Mouse (Mus musculus) spleen, embryonic (tissue): ENCODE data around the gene Il2rb.

ENCODE experiments used
- CTCF ChIA-PET: fragments of 350-600 bp; sonication (Branson Sonifier 250); formaldehyde crosslinking; loops from one replicate; lab custom pipeline; 2022; lab: Charles Lee

Il2rb gene

DNA sequence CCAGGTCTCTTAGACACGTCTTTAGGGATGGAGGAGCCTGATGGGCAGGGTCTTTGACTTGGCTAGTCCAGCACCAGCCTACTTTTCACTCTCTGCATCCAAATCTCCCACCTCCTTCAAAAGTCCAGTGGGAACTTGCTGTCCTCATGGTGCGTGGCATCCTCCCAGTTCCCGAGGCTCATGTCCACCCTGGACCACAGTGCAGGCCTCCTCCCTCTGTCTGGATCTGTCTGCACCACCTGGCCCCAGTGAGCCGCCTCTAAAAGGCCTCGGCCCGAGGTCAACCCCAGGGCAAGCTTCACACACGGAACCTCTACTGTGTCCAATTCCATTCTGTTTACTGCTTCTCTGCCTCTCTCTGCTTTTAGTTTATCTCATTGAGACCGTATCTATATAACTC lies 26.3 kb upstream of the Il2rb start:
- CTCF ChIA-PET: no interaction called here

DNA sequence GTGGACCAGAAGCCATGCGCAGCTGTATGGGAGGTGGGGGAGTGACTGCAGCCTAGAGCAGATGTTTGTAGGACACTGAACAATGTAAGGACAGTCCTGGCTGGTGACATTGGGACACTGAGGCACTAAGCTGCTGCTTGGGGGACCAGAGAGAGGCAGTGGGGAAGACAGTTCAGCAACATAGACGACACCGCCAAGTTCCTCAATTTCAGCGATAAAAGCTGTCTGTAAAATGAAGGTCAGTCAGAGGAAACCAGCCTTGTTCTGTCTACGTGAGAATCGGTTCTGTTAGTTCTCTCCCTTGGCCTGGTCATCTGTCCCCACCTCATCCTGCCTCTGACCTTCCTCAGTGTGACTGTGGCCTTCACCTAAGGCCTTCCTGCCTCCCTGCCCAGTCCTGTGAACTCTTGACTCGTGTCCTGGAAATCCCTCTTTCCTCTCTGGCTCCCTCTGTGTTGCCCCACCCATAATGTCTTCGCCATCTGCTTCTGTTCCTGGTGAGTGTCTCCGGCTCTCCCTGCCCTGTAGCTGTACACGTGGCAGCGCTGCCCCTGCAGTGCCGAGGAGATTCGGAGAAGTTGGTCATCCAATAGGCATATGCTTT lies 25.1 kb upstream of the Il2rb start:
- CTCF ChIA-PET: interaction anchor here (0.6 to 0.7 kb wide), 3 partner anchors 72 to 335 kb away, joined by 3 to 5 read pairs (median 3); partner anchors contain the start of gene Lgals2

DNA sequence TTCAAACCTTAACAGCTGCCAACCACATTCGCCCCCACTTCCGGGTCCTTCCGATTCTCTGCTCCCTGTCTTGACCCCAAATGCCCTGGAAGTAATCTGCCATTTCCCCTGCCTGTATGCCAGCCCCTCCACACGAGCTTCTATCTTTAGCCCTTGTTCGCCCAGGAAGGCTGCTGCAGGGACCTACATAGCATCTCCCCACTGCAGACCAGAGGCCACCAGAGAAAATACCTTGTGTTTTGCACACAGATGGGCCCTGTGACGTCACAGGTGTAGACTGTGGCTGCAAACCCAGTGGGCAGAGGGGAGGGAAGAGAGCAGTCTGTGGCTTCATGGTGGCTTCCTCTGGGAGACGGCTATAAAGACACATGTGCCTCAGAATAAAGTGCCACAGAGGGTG lies 23.1 kb upstream of the Il2rb start:
- CTCF ChIA-PET: no interaction called here

DNA sequence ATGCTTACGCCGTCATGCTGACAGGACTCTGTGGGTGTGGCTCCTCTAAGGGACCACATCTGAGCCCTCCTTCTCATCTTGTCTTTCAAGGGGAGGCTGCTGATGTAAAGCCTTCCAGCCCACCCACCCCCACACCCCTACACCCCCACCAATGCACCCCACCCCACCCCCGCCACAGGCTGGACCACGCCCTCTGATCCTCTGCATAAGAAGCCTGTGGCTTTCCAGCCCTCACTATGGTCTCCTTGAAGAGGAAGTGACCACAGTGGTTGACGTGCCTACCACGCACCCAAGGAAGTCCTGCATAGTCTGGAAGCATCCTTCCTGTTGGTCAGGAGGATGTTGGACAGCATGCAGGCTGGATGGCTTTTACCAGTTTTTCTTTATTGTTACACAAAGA lies 20.7 kb upstream of the Il2rb start:
- CTCF ChIA-PET: no interaction called here

DNA sequence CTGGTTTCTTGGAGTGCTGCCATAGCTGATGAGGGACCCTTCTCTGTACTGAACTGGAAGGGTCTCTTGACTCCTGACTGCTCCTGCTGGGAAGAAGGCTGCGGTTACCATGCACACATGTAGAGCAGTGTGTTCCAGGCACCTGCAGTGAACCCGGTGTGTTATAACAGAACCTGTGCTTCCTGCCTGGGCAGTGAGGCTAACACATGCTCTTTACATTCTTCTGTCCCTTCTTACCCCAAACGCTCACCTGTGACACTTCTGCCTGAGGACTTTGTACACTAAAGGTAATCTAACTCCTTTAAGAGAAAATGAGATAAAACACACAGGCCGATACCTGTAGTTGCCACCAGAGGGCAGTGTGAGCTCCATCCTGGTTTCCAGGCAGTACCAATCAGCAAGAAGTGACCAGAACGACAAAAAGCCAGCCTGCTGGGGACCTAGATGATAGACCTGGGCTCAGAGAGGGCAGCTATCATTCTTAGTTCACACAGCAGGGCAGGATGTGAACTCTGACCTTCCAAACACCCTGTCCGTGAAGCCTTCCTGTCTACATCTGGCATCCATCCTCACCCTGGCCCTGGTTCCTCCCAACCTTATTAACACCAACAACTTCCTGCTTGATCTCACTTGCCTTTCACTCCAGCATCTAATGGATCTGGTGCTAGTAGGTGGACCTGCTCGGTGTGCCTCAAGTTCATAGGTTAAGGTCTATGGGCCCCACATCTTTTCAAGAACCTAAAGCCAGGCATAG lies 19.5 kb upstream of the Il2rb start:
- CTCF ChIA-PET: interaction anchor here (0.5 to 0.7 kb wide), 2 partner anchors 250 to 593 kb away, joined by 3 to 9 read pairs; no protein-coding TSS in a partner anchor

DNA sequence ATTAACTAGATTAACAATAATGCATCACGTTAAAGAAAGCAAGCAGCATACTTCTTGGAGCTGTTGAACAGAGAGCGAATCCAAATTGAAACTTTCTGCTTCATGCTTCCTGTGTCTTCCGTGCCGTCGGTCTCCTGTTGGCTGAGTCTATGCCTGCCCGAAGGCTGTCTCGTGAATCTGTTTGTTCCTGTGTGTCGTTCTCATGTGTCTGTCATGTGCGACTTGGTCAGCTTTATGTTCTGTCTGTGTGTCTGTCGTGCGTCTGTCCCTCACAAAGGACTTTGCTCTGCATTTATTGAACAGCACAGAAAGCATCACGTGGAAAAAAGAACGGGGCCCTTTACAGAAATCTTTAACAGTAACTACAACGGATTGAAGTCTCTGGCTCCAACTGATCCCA lies 17.9 kb upstream of the Il2rb start:
- CTCF ChIA-PET: interaction anchor here (0.9 kb wide), 1 partner anchor 10 kb away, joined by 3 read pairs; no protein-coding TSS in a partner anchor

DNA sequence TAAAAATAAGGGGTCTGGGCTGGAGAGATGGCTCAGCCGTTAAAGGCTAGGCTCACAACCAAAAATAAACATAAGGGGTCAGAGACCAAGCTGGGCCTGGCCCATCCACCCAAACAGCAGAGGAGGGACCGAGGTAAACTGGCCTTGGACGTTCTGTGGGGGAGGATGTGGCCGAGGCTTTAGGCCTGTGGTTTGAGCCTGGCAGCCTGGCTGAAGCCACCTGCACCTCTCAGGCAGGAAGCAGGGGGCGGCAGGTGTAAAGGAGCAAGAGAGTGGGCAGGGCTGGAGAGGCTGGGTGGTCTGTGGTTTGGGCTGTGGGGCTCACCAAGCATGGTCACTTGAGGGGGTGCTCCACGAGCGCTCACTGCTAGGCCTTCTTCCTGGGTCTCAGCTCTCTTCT lies 16.9 kb upstream of the Il2rb start:
- CTCF ChIA-PET: no interaction called here

DNA sequence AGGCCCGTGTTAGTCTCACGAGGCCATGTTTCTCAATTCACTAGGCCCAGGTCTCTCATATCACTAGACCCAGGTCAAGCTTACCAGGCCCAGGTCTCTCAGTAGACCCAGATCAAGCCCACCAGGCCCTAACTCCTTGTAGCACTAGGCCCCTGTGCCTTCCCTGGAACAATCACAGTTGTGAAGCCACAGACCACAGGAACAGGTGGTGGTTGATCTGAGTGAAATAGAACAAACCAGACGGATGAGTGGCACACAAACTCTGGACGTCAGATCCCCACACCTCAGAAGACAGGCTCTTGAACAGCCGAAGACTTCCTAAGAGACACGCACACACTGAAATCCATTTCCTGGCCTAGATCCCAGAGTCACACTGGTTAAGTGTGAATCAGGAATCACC lies 15.7 kb upstream of the Il2rb start:
- CTCF ChIA-PET: no interaction called here

DNA sequence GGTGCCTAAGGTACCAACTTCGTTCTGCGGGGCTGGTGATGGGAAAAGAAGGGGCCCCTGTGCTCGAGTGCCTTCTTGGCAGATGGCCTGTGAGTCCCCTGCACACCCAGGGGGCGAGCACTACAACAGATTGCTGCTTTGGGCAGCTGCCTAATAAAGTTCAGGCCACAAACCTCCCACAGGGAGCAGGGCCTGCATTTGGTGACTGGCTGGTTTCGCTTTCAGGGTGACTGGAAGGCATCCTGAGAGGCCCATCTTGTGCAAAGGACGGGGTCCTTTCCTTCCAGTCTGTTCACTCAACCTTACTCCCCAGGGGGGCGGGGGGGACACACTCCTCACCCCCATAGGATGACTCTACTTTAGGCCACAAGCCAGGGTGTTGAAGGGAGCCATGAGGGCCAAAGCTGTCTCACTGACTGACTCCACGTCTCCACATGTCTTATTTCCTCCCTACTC lies 15.1 kb upstream of the Il2rb start:
- CTCF ChIA-PET: no interaction called here

DNA sequence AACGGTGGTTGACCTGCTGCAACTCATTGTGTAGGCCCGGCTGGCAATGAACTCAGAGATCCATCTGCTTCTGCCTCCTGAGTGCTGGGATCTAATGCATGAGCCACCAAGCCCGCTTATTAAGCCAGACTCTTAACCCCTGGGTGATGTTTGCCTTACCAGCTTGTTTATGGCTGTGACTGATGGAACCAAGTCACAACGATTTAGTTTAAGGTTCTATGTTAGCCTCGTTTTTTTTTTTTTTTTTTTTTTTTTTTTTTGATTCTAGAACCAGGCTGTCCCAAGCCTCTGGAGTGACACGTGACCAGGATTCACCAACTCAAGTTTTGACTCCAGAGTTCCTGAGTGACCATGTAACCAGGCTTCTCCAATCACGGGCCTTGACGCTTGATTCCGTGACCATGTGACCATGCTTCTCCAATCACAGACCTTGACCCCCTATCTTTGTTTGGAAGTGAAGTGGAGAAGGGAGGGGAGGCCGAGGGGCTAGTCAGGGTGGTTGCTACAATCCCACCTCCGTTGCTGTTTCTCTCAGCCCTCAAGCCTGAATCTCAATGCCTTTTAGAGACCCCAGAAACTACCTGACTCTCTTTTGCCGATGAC lies 14.3 kb upstream of the Il2rb start:
- CTCF ChIA-PET: no interaction called here

DNA sequence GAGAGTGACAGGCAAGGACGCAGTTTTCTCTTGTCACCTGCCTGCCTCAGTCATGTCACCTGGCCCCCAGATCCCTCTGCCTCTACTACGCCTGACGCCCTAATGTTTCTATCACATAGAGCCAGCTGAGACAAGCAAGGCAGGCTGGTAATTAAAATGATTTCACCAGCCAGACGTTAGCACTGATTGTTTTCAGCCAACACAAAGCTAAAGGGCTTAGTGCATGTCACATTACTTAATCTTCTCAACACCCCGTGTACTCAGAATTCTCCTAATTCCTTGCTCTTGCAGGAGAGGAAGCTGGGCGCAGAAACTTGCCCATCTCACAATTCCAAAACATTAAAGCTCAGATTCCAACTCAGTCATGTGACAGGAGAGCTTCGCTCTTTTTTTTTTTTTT lies 13.4 kb upstream of the Il2rb start:
- CTCF ChIA-PET: no interaction called here

DNA sequence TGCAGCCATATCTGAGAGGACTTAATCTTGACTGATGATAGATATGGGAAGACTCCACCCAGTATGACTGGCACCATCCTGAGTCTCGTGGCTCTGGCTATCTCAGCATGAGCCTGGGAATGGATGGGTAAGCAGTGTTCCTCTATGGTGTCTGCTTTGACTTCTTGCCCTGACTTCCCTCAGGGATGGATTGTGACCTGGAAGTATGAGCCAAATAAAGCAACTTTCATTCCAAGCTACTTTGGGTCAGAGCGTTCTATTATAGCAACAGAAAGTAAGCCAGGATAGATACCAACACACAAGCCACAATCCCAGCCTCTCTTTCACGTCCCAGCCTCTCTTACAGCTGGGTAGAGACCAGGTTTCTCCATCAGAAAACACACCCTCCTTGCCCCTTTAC lies 10.5 kb upstream of the Il2rb start:
- CTCF ChIA-PET: interaction anchor here (1.2 kb wide), 1 partner anchor 9 kb away, joined by 3 read pairs; no protein-coding TSS in a partner anchor

DNA sequence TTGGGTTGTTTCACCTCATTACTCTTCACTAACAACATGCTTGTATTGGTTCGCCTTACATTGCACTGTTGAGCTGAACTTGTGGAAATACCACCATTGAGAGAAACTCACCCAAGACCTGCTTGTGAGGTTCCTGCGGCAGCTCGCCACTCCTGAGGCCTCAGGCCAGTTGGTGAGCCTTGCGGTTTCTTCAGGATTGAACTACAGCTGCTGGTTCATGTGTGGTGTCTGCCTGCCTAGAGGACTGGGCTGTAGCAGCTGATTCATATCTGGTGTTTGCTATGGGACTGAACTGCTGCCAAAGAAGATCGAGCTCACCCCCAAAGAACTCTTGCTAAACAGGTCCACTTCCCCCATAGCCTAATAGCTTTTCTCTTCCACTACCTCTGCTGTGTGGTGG lies 9.7 kb upstream of the Il2rb start:
- CTCF ChIA-PET: no interaction called here

DNA sequence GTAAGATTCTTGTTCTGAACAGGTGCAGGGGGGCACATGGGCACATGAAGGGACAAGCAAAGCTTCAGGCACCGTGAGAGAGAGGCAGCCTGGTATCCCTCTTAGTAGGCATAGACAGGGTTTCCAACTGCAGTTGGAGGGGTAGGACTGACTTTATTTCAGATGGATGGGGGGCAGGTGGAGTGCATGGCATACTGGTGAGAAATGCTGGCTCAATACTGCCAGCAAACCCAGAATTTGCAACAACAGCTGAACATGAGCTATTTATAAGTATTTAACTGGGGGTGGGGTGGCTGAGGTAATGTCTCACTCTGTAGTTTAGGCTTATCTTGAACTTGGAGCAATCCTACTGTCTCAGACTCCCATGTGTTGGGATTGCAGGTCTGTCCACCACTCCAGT lies 8.9 kb upstream of the Il2rb start:
- CTCF ChIA-PET: no interaction called here

DNA sequence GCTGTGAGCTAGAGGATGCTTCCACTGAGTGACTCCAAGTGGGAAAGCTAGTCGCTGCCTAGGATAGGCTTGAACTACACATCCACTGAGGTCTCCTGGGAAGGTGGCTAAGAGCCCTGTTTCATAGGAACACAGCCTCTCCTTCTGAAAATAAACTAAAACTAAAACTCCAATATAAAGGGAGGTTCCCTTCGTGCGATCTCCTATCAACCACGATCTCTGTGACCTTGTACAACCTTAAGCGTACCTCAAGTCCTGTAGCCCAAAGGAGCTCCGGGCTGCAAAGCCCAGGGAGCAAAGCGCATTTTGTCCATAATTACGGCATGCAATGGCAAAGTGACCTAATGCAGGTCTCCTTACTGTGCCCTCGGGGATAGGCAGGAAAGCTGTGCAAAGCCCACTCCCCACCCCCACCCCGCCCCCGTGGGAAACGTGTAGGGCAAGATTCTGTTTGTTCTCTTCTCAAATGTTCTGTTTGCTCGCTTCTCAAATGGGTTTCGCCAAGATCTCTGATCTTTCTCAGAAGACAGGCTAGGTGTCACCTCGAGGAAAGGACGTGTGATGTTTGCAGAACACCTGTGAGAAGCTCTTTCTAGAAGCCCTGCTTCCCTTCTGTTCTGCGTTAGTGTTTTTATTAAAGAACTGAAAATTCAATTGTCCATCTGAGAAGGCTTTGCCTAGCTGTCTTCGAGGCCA lies 7.5 kb upstream of the Il2rb start:
- CTCF ChIA-PET: interaction anchor here (0.9 kb wide), 1 partner anchor 10 kb away, joined by 3 read pairs; no protein-coding TSS in a partner anchor

DNA sequence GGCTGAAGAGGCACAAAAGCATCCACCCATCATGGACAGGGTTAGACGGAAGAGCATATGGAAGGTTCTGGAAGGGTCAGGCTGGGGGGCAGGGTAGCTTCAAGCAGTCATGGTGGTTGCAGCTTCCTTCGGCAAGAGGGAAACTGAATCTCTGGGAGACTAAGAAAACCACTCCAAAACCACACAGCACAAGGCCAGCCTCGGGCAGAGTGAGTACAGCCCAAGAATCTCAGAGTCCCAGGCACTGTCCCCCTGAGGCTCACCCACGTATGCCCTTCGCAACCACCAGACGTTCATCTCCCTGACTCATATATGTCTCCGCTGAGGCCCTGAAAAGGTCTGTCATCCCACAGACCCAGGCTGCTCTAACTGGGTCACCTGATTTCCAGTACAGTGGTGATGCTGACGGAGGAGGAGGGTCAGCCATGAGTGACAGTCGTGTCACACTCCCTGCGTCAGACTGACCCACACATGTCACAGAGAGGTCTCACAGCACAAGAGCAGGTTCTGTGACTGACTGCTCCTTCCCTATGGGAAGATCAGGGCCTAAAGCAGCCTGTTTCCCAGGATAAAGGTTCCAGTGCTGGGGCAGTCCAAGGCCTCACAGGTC lies 1.6 kb downstream of the Il2rb start:
- CTCF ChIA-PET: no interaction called here

DNA sequence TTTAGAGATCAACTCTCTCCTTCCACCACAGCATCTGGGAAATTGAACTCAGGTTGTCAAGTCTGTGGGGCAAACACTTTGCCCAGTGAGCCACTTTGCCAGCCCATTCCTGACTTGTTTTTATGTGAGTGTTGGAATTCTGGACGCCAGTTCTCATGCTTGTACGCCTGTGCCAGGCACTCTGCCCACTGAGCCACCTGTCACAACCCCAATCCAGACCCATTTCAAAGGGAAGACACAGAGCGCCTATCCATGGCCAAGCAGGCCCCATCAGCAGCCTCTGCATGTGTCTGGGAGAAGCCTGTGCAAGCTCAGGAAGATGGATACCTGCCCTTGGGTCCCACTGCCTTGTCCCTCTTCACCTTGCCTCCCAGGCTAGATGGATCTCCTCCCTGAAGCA lies 3.8 kb downstream of the Il2rb start:
- CTCF ChIA-PET: no interaction called here

DNA sequence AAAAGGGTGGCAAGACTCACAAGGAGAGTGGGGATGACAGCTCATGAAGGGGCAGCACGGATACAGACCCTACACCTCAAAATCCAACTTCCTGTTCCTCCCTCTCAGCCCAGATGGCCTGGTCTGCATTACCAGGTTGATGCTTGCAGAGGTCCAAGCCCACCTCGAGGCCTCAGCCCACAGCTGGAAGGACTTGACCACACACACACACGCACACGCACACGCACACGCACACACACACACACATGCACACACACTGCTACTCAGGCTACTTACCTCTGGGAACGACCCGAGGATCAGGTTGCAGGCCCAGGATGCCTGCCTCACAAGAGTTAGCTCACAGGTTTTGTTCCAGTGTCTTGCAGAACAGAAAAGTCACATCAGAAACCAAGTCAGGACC lies 5.2 kb downstream of the Il2rb start:
- CTCF ChIA-PET: no interaction called here

DNA sequence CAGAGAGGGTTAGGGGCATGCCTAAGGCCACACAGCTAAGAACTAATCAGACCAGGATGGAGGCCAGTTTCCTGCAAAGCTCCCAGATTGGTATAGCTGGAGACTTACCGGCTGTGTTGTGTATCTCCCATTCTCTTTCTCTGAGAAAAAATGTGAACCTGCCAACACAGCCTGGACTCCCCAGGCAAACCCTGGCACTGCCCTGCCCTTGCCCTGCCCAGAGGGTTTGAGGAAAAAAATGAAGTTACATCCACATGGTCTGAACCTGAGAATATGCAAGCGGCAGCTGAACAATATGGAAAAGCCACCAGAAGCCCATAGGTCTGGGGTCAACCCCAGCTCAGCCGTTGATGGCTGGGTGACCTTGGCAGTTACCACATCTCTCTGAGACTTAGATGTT lies 5.8 kb downstream of the Il2rb start:
- CTCF ChIA-PET: interaction anchor here (0.5 kb wide), 1 partner anchor 84 kb away, joined by 7 read pairs; no protein-coding TSS in a partner anchor

DNA sequence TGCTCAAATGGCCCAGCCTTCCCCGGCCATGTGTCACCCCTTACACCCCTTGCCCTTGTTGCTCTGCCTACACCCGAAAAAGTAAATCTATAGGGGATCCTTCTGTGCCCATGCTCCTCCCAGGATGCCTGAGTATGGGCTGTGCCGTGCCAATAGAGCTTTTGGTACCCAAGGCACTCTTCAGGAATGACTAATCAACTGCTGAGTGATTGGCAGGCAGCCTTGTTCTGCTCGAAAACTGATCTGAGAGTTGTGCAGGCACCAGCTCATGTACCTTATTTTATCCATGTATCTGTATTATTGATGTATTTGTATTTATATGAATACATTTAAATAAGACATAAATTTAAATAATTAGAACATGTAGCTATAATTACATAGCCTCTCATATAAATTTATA lies 8.0 kb downstream of the Il2rb start:
- CTCF ChIA-PET: no interaction called here

DNA sequence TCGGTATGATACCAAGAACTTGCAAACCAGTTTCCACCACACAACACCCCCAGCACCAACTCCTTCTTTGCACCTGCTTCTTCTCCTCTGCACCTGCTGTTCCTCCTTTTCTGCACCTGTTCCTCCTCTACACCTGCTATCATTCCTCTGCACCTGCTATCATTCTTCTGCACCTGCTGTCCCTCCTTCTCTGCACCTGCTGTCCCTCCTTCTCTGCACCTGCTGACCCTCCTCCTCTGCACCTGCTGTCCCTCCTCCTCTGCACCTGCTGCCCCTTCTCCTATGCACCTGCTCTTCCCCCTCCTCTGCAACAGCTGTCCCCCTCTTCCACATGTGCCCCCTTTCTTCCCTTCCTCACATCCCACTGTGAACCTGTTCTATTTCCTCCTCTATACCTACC lies 8.5 kb downstream of the Il2rb start:
- CTCF ChIA-PET: no interaction called here

DNA sequence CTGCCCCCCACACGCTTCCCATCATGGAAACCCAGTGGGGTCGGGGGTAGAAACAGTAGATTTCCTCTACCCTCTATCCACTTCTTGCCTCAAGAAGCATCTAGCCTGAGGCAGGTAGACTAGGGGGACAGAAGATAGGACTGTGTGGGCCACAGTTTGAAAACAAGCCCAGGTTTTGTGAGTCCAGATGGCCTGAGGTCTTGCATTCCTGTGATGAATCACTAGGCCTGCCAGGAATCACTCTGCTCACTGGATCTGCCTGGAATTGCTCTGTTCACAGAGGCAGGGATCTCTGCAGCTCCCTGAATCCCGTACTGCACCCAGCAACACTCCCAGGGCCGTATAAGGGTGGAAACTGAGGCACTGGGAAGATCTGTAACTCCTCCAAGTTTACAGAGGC lies 11.8 kb downstream of the Il2rb start:
- CTCF ChIA-PET: no interaction called here
